Mouse (Mus musculus) heart, adult 2 months (tissue): ENCODE data around the gene Pvalb.

Source experiments
- CTCF ChIP-seq: fragments of 200-600 bp; IDR thresholded peaks from 2 replicates; pipeline ENCODE4 v1.8.1; 2022; ENCODE audit warnings: antibody characterized with exemption, mild to moderate bottlenecking, moderate library complexity
- EP300 ChIP-seq: fragments of 200-500 bp; IDR thresholded peaks from 2 replicates; pipeline ENCODE4 v1.6.1; 2011; ENCODE audit warnings: low read depth, low read length, control low read depth; ENCODE audit not compliant: insufficient read depth
- POLR2A ChIP-seq: fragments of 200-500 bp; IDR thresholded peaks from 2 replicates; pipeline ENCODE4 v1.6.1; 2011; ENCODE audit warnings: mild to moderate bottlenecking, low read depth, low read length, control low read depth; ENCODE audit not compliant: insufficient read depth

GRCm38 (mm10) chr15:78157330-78157729, 48.9 kb downstream of the Pvalb start:
- TF ChIP-seq POLR2A (no peak), CTCF (no peak), EP300 (no peak)
